Mouse (Mus musculus): ENCODE data around the gene Wnk1. TPM values are rescaled to one million over a fixed set of nuclear protein-coding genes. Genes with fewer than 3 reads are reported as not detected.

Gene Wnk1
- polyA plus RNA-seq, 1 experiment from 2014 or later, result 27.5 TPM

DNA sequence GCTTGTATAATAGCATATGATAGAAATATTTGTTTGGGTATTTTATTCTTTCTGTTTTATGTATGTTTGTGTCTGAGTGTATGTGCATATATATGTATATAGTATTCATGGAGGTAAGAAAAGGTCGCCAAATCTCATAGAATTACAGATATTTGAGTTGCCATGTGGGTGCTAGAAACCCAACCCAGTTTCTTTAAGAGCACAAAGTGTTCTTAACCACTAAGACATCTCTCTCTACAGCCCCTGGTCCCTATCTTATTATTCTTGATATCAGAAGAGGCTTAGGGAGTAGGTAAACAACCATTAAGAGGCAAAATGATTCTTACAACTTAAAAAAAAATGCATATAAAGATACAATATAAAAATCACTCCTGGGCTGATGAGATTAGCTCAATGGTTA is 27.0 kb downstream of the Wnk1 start:
- H3K36me3 ChIP-seq (replicated peaks; ENCODE audit: insufficient read depth, low read length), result no peaks in the 10 kb centered on the region
- no peak overlapping the region for H3K4me2 ChIP-seq (ENCODE audit: low read depth, low read length)
- H3K9me3 ChIP-seq (ENCODE audit: low read length), result no peaks in the 10 kb centered on the region
- H3K4me1 ChIP-seq (ENCODE audit: insufficient read depth), result peaks cover 32% of the 10 kb centered on the region
- H3K27ac ChIP-seq (ENCODE audit: low read depth), result peak overlapping the region; percentile 77; the same call in 1 of the 2 replicates
- 64% methylated on average over 1 of the region's 1 CpGs for WGBS (ENCODE audit: insufficient replicate concordance)
- no peaks in the 10 kb centered on the region for H3K27me3 ChIP-seq (ENCODE audit: insufficient read depth, low read length)
- DNase-seq (no peak), ATAC-seq (peak; percentile 47)
- H3K4me3 ChIP-seq (ENCODE audit: low read depth, low read length), result no peak overlapping the region
- TF ChIP-seq CTCF (IDR thresholded peaks at IDR 0.05; ENCODE audit: low read depth), result no peak
- no peak for TF ChIP-seq EP300 (IDR thresholded peaks at IDR 0.05; ENCODE audit: low read depth)
- H3K9ac ChIP-seq (replicated peaks), result no peak overlapping the region

- Histone ChIP-seq H3K4me2 (ENCODE audit: low read depth, low read length) (no peak overlapping the region), H3K9me3 (ENCODE audit: low read length) (no peaks in the 10 kb centered on the region), H3K36me3 (replicated peaks; ENCODE audit: insufficient read depth, low read length) (no peaks in the 10 kb centered on the region), H3K4me1 (ENCODE audit: insufficient read depth) (peaks cover 35% of the 10 kb centered on the region), H3K27me3 (ENCODE audit: insufficient read depth, low read length) (no peaks in the 10 kb centered on the region), H3K27ac (ENCODE audit: low read depth) (no peak overlapping the region), H3K9ac (replicated peaks) (no peak overlapping the region), H3K4me3 (ENCODE audit: low read depth, low read length) (no peak overlapping the region)
- peak; percentile 93 for ATAC-seq
- TF ChIP-seq EP300 (IDR thresholded peaks at IDR 0.05; ENCODE audit: low read depth) (peak; percentile 98), CTCF (IDR thresholded peaks at IDR 0.05; ENCODE audit: low read depth) (no peak)
- DNase-seq, result no peak
- 53% methylated on average over 1 of the region's 1 CpGs for WGBS (ENCODE audit: insufficient replicate concordance)
Measured at GRCm38 (mm10) chr6:120011001-120011400, 27.5 kb downstream of the Wnk1 start.

- Histone ChIP-seq H3K27me3 (ENCODE audit: insufficient read depth, low read length) (no peaks in the 10 kb centered on the region), H3K36me3 (replicated peaks; ENCODE audit: insufficient read depth, low read length) (no peaks in the 10 kb centered on the region), H3K9me3 (ENCODE audit: low read length) (no peaks in the 10 kb centered on the region), H3K4me2 (ENCODE audit: low read depth, low read length) (0 out of 2 replicates have a peak overlapping the region, but pooled peaks have one; percentile 24), H3K27ac (ENCODE audit: low read depth) (peak overlapping the region; percentile 71; the same call in 1 of the 2 replicates), H3K9ac (replicated peaks) (no peak overlapping the region), H3K4me3 (ENCODE audit: low read depth, low read length) (no peak overlapping the region), H3K4me1 (ENCODE audit: insufficient read depth) (peaks cover 35% of the 10 kb centered on the region)
- ATAC-seq, result peak; percentile 58; the same call in 1 of the 2 replicates
- TF ChIP-seq EP300 (IDR thresholded peaks at IDR 0.05; ENCODE audit: low read depth) (no peak), CTCF (IDR thresholded peaks at IDR 0.05; ENCODE audit: low read depth) (no peak)
- no peak for DNase-seq
Measured at GRCm38 (mm10) chr6:120010535-120010934, 27.9 kb downstream of the Wnk1 start.

DNA sequence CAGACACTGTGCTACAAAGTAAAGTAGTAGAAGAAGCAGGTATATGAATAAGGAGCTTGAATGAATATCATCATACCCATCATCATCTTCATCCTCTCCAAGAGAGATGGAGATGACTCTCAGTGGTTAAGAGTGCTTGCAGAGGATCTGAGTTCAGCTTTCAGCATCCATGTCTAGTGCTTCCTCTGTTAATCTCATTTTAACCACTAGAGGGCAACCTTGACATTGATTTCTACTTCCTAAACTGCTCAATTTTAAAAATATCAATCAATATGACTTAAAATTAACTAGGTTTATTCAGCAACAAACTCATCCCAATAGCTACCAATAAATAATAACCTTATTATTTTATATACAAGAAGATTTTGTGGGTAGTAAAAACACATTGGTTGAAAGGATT is 36.8 kb downstream of the Wnk1 start:
- no peaks in the 10 kb centered on the region for H3K9me3 ChIP-seq (ENCODE audit: low read length)
- ATAC-seq (peak; percentile 56; the same call in 1 of the 2 replicates), DNase-seq (no peak)
- H3K9ac ChIP-seq (replicated peaks), result no peak overlapping the region
- H3K4me1 ChIP-seq (ENCODE audit: insufficient read depth), result peaks cover 7% of the 10 kb centered on the region; the same call in 1 of the 2 replicates
- peaks cover 22% of the 10 kb centered on the region for H3K36me3 ChIP-seq (replicated peaks; ENCODE audit: insufficient read depth, low read length)
- no peak overlapping the region for H3K27ac ChIP-seq (ENCODE audit: low read depth)
- TF ChIP-seq EP300 (IDR thresholded peaks at IDR 0.05; ENCODE audit: low read depth), result no peak
- TF ChIP-seq CTCF (IDR thresholded peaks at IDR 0.05; ENCODE audit: low read depth), result peak; percentile 79
- no peak overlapping the region for H3K4me3 ChIP-seq (ENCODE audit: low read depth, low read length)
- H3K4me2 ChIP-seq (ENCODE audit: low read depth, low read length), result no peak overlapping the region
- no peaks in the 10 kb centered on the region for H3K27me3 ChIP-seq (ENCODE audit: insufficient read depth, low read length)

DNA sequence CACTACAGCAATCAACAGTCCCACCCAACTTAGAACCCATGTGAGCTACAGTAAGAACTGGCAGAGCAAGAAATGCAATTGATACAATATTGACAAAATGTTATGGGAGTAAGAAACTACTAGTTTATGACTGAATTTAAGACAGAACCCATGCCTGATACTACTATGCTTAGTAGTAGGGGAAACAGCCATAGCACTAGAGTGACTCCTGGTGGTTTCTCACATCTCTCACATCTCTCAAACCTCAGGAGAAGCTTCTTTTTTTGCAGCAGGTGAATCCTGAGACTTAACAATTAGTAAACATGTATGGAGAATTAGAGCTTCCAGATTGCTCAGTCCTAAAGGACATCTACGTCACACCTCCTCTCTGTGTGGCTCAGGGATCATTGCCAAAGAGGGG is 42.0 kb downstream of the Wnk1 start:
- no peaks in the 10 kb centered on the region for H3K9me3 ChIP-seq (ENCODE audit: low read length)
- no peaks in the 10 kb centered on the region for H3K27me3 ChIP-seq (ENCODE audit: insufficient read depth, low read length)
- DNase-seq (no peak), ATAC-seq (no peak)
- no peak overlapping the region for H3K9ac ChIP-seq (replicated peaks)
- no peak overlapping the region for H3K27ac ChIP-seq (ENCODE audit: low read depth)
- TF ChIP-seq EP300 (IDR thresholded peaks at IDR 0.05; ENCODE audit: low read depth) (no peak), CTCF (IDR thresholded peaks at IDR 0.05; ENCODE audit: low read depth) (peak; percentile 19; the same call in 1 of the 2 replicates)
- WGBS (ENCODE audit: insufficient replicate concordance), result 69% methylated on average over 1 of the region's 1 CpGs
- H3K4me1 ChIP-seq (ENCODE audit: insufficient read depth), result peaks cover 5% of the 10 kb centered on the region; the same call in 1 of the 2 replicates
- no peak overlapping the region for H3K4me2 ChIP-seq (ENCODE audit: low read depth, low read length)
- H3K36me3 ChIP-seq (replicated peaks; ENCODE audit: insufficient read depth, low read length), result peaks cover 25% of the 10 kb centered on the region
- H3K4me3 ChIP-seq (ENCODE audit: low read depth, low read length), result no peak overlapping the region

DNA sequence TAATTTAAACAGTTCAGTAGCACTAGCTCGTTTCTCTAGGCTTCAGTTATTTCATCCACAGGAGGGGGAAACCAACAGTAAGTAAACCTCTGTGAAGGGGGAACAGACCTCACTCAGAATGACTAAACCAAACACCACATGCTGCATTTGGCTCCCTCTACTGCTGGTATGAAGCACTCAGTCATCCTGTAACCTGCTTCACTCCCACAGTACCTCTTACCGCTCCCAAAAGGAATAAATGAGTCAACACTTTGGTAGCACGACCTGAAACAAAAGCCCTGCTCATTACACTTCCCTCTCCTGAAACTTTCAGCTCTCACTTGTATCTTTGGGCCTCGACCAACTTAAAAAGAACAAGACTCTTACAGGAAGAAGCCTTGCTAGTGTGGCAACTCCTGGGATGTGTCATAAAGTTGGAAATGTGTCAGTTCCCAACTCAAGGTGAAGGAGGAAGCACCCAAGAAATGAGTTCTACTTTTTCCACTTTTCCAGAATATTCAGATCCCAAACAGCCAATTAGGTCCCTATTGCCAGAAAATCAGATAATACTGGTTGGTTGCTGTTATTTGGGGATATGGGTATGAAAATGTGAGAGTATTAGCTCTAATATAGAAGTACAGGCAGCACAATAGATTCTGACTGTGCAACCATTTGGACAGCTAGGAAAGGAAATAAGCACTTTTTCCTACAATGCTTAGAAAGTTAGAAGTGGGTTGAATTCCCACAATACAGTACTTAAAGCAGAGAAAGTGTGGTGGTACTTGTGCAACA is 114.1 kb downstream of the Wnk1 start:
- Histone ChIP-seq H3K9me3 (ENCODE audit: low read length) (no peaks in the 10 kb centered on the region), H3K36me3 (replicated peaks; ENCODE audit: insufficient read depth, low read length) (peaks cover 93% of the 10 kb centered on the region), H3K27ac (ENCODE audit: low read depth) (no peak overlapping the region), H3K4me2 (ENCODE audit: low read depth, low read length) (no peak overlapping the region), H3K27me3 (ENCODE audit: insufficient read depth, low read length) (no peaks in the 10 kb centered on the region), H3K9ac (replicated peaks) (no peak overlapping the region), H3K4me3 (ENCODE audit: low read depth, low read length) (no peak overlapping the region), H3K4me1 (ENCODE audit: insufficient read depth) (no peaks in the 10 kb centered on the region)
- no peak for DNase-seq
- ATAC-seq, result no peak
- TF ChIP-seq EP300 (IDR thresholded peaks at IDR 0.05; ENCODE audit: low read depth) (no peak), CTCF (IDR thresholded peaks at IDR 0.05; ENCODE audit: low read depth) (peak; percentile 50)
- 62% methylated on average over 4 of the region's 4 CpGs for WGBS (ENCODE audit: insufficient replicate concordance)
